Mouse (Mus musculus): ENCODE results near the gene Cav1.
A peak's percentile ranks its signal among the peaks of the same experiment; 100 is the strongest.

Gene Cav1

GRCm38 (mm10) chr6:17317167-17317524 lies 11.0 kb downstream of the Cav1 start:
- DNase-seq (ENCODE audit: low read depth, low spot score) = no peak

DNA sequence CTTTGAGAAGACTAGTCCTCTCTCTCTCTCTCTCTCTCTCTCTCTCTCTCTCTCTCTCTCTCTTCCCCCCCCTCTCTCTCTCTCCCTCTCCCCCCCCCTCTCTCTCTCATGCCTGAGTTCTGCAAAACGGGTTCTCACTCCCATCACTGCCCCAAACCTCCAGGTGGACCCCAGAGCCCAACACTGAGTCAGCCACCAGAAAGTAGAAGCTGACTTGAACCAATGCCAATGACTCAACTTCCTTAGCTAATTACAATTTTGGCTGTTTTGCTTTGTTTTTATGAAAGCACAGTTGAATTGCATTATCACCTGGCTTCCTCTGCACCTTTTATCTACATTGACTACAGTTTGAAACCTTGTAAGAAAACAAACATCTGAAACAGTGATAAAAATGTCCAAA lies 11.8 kb downstream of the Cav1 start:
- DNase-seq (ENCODE audit: low read depth, low spot score) = peak; percentile 21

- DNase-seq (ENCODE audit: low read depth, low spot score) = no peak
Measured at GRCm38 (mm10) chr6:17321976-17322375, 15.8 kb downstream of the Cav1 start.

DNA sequence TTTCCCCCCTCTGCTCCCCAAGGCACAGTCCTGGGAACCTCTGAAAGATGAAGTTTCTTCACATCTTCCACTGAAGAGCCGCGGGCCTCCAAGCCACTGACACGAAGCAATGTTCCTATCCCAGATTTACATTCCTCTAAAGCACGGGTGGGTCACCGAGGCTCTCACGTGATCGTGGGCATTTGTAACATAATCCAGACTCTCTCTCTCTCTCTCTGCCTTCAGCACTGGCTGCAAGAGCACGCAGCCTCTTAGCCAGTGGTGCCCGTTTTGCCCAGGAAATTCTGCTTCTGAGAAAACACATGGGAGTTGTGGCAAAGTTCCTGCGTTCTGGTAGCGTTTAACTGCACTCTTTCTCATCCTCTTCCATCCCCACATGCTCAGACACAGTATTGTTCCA lies 21.1 kb downstream of the Cav1 start:
- DNase-seq (ENCODE audit: low read depth, low spot score) = no peak

GRCm38 (mm10) chr6:17329801-17330200 lies 23.7 kb downstream of the Cav1 start:
- DNase-seq (ENCODE audit: low read depth, low spot score) = no peak

GRCm38 (mm10) chr6:17337724-17338123 lies 31.6 kb downstream of the Cav1 start:
- DNase-seq (ENCODE audit: low read depth, low spot score) = no peak

GRCm38 (mm10) chr6:17340406-17340805 lies 34.3 kb downstream of the Cav1 start:
- DNase-seq (ENCODE audit: low read depth, low spot score) = no peak

DNA sequence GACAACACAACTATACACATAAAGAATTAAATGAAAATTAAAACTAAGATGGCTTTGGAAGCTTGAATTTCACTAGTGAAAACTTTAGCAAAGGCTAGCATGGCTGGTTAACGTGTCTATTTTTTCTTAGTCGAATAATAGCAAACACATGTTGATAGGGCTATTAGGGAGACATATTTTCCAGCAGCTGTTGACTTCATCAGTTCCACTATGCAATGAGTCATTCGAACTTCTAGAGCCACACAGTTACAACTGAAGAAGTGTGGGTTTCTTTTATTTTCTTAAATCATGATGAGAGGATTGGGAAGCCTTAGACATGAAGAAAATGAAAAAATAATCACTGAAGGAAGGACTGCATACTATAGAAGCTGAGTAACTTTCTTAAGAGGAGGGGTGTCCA lies 41.9 kb downstream of the Cav1 start:
- peak; percentile 45 for DNase-seq (ENCODE audit: low read depth, low spot score)

- no peak for DNase-seq (ENCODE audit: low read depth, low spot score)
Measured at GRCm38 (mm10) chr6:17350803-17351202, 44.7 kb downstream of the Cav1 start.

DNA sequence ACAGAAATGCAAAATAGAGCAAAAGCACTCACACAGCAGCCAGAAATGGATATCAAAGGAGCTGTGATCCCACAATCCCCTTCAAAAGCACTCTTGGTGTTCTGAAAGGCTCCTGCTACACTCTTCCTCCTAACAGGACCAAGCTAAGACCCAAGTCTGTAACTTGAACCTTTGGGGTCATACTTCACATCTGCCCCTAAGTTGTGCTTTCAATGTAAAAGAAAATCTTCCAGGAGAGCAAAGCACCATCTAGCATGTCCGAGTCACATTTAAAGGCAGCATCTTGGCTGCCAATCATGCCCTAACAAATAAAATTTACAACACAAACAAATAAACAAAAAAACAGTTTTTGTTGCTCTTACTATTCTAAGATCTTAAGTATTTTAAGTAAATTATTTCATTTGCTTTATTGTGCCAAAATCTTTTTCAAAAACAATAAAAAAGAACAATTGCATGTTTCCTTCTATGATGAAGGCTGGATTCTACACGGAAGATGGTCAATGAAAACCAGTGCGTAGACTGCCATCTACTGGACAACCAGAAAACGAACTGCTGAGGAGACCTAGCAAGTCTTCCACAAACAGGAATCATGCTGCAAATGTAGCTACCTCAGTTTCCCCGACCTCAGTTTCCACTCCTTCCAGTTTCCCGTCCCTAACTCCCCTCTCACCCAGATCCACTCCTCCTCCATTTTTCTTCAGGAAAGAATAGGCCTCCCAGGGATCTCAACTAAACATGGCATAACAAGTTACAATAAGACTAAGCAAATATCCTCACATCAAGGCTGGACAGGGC lies 53.0 kb downstream of the Cav1 start:
- DNase-seq (ENCODE audit: low read depth, low spot score) = peak; percentile 54

DNA sequence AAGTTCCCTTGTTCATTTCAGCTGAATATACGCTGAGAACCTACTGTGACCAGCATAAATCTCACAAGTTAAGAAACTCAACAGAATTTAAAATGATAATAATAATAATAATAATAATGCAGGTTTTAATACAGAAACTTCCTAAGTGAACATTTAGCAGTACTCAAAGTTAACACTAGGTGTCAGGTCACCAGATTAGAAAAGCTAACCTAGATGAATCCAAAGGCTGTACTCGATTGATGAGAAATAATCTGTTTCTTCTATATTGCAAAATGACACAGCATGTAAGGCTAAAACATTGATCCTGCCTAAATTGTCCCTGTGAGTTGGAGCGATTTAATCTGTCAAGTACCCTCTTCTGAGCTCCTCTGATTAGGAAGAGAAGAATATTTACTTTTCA lies 56.6 kb downstream of the Cav1 start:
- DNase-seq (ENCODE audit: low read depth, low spot score) = no peak

DNA sequence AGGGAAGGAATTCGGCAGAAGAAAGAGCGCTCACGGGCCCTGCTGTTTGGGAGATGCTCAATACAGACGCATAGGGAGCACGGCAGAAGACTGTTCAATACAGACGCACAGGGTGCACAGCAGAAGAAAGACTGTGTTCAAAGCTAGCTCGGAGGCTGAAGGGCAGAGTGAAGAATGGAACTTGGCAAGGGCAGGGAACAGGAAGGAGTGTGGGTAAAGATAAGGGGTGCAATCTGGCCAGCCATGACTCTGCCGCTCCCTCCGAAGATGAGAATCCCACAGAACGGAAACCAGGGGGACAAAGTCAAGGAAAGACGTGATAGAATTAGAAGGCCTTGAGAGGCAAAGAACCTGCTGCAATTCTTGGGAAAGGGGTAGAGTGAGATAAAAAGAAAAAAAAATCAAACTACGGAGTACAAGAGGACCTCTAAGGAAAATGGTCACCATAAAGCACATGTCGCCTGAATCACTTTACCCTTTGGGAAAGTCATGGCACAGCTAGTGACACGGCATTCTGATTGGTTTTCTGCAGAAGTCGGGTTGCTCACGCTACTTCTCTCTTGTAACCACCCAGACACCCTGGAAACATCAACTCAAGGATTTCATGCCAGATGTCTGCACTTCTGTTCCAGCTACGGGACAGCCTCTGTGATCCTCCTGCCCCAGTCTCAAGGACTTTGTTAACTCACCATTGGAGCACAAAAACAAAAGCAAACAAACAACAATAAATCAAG lies 57.5 kb downstream of the Cav1 start:
- no peak for DNase-seq (ENCODE audit: low read depth, low spot score)

GRCm38 (mm10) chr6:17374326-17374725 lies 68.2 kb downstream of the Cav1 start:
- DNase-seq (ENCODE audit: low read depth, low spot score) = no peak

DNA sequence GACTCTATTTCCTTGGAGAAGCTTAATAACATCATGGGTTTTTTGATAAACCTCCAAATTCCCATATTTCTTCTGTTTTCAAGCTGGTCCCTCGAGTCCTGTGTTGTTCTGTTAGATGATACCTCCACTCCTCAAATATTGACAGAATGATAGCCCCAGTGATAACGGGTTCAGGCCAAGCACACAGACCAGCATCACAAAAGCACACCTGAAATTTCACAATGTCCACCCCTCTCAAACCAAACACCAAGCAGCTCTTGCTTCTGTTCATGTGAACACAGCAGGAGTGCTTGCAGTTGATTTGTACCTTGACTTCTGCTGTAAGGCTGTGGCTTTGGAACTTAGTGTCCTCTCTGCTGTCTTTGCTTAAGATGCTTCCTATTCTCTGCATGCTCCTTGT lies 71.2 kb downstream of the Cav1 start:
- no peak for DNase-seq (ENCODE audit: low read depth, low spot score)

GRCm38 (mm10) chr6:17380102-17380501 lies 74.0 kb downstream of the Cav1 start:
- DNase-seq (ENCODE audit: low read depth, low spot score) = no peak

DNA sequence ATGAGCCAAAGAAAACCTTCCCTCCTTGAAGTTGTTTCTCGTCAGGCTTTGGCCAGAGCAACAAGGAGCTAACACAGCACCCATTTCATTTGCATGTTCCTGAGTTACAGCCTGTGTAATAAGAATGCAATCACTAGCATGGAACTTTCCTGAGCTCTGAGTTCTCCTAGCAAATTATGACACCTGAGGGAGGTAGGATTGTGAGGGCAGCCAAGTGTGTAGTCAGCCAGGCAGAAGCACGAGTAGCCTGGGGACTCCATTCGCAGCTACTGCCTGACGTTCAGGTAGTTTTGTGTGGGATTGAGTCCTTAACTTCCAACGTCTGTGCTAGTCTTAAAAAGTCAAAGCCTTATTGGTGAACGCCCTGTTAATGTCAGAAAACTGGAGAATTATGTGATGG lies 75.6 kb downstream of the Cav1 start:
- DNase-seq (ENCODE audit: low read depth, low spot score) = no peak

DNA sequence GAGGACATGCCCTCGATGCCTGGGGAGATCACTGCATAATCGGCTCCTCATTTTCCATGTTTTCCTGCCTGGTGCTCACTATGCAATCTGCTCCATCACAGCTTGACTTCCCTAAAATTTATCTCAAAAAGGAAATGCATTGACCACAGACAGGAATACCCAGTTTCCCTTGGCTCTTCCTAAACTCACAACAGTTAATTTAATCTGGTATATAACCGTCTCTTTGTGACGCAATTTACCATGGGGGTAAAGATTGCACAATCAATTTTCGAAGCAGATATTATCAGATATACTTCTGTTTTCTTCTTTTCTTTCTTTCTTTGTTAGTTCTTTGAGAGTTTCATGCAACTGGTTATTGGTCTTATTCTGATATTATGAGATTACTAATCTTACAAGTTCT lies 79.4 kb downstream of the Cav1 start:
- no peak for DNase-seq (ENCODE audit: low read depth, low spot score)

GRCm38 (mm10) chr6:17387991-17388710 lies 82.0 kb downstream of the Cav1 start:
- no peak for DNase-seq (ENCODE audit: low read depth, low spot score)
